Mouse (Mus musculus): ENCODE results near the gene Ddn.

Gene Ddn

DNA sequence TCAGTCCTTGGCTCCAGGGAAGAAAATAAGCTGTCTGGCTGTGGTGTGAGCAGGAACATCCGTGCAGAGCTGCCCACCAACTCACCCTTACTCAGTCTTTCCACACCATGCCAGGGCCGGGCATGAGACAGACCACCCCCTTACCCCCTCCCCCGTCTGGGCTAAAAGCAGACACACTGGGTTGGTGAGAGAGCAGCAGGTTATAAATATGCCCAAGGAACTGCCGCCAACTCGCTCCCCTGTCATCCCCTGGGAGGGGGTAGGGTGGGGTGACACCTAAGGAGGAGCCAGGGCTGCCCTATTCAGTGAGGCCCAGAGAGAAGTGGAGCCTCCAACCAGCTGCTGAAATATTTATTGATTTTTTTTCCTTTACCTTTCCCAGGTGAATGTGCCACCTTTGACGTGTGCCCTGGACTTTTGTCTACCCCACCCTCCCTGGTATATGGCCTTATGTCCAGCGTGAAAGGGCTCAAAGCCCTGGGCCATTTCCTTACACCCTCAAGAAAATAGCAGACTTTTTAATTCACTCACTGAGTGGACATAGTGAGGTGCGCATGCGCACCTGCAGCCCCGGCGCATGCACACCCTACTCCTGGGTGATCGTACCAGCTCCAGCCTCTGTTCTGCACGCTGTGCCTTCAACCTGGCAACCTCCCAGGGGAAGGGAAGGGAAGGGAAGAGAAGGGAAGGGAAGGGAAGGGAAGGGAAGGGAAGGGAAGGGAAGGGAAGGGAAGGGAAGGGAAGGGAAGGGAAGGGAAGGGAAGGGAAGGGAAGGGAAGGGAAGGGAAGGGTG, 12.3 kb downstream of the Ddn start:
- DNase-seq (ENCODE audit: low spot score), result no peak

DNA sequence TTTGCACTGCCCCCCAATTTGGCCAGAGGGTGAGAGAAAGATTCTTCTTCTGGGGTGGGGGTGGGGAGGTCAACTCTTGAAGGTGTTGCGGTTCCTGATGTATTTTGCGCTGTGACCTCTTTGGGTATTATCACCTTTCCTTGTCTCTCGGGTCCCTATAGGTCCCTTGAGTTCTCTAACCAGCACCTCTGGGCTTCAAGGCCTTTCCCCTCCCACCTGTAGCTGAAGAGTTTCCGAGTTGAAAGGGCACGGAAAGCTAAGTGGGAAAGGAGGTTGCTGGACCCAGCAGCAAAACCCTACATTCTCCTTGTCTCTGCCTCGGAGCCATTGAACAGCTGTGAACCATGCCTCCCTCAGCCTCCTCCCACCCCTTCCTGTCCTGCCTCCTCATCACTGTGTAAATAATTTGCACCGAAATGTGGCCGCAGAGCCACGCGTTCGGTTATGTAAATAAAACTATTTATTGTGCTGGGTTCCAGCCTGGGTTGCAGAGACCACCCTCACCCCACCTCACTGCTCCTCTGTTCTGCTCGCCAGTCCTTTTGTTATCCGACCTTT, 16.1 kb downstream of the Ddn start:
- no peak for DNase-seq (ENCODE audit: low spot score)

DNA sequence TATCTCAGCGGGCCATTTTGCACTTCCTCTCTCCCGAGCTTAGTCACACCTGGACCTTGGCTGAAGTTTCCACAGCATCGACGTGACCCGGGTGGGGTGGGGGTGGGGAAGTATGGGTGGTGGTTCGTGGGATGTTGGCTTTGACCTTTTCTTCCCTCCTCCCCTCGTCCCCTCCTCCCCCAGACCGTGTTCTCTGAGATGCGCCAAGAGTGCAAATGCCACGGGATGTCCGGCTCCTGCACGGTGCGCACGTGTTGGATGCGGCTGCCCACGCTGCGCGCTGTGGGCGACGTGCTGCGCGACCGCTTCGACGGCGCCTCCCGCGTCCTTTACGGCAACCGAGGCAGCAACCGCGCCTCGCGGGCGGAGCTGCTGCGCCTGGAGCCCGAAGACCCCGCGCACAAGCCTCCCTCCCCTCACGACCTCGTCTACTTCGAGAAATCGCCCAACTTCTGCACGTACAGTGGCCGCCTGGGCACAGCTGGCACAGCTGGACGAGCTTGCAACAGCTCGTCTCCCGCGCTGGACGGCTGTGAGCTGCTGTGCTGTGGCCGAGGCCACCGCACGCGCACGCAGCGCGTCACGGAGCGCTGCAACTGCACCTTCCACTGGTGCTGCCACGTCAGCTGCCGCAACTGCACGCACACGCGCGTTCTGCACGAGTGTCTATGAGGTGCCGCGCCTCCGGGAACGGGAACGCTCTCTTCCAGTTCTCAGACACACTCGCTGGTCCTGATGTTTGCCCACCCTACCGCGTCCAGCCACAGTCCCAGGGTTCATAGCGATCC, 16.9 kb downstream of the Ddn start:
- no peak for DNase-seq (ENCODE audit: low spot score)

DNA sequence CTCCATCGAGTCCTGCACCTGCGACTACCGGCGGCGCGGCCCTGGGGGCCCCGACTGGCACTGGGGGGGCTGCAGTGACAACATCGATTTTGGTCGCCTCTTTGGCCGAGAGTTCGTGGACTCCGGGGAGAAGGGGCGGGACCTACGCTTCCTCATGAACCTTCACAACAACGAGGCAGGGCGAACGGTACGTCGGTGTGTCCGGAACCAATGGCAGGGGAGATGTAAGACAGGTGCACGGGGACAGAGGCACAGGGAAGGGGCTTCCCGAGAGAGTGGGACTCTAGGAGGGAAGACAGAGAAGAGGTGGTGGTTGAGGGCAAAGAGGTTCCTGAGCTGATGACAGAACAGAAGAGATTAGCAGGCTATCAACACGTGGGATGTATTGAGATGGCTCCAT, 17.5 kb downstream of the Ddn start:
- no peak for DNase-seq (ENCODE audit: low spot score)

DNA sequence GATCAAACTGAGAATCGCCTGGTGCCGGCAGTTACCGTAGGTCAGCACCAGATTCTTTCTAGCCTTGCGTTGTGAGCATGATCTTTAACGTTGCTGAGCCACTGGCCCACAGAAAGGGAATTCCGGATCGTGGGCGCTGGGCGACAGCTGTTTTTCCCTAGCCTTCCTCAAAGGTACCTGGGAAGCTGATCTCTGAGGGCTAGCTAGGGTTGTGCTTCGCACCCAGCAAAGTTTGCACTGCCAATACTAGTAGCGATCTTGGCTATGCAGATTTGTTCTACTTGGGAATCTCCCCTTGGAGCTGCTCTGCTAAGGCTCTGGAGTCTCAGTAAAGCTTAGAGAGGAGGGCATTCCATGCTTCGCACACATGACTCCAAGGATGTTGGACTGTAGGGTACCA, 18.1 kb downstream of the Ddn start:
- DNase-seq (ENCODE audit: low spot score), result no peak

DNA sequence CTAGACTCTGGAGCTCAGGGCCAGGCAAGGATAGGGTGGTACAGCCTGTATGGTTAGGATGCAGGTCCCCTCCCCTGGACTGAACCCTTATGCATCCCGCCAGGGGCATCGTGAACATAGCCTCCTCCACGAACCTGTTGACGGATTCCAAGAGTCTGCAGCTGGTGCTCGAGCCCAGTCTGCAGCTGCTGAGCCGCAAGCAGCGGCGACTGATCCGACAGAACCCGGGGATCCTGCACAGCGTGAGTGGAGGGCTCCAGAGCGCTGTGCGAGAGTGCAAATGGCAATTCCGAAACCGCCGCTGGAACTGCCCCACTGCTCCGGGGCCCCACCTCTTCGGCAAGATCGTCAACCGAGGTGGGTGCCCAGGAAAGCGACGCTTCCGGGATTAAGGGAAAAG, 18.5 kb downstream of the Ddn start:
- DNase-seq (ENCODE audit: low spot score), result no peak

DNA sequence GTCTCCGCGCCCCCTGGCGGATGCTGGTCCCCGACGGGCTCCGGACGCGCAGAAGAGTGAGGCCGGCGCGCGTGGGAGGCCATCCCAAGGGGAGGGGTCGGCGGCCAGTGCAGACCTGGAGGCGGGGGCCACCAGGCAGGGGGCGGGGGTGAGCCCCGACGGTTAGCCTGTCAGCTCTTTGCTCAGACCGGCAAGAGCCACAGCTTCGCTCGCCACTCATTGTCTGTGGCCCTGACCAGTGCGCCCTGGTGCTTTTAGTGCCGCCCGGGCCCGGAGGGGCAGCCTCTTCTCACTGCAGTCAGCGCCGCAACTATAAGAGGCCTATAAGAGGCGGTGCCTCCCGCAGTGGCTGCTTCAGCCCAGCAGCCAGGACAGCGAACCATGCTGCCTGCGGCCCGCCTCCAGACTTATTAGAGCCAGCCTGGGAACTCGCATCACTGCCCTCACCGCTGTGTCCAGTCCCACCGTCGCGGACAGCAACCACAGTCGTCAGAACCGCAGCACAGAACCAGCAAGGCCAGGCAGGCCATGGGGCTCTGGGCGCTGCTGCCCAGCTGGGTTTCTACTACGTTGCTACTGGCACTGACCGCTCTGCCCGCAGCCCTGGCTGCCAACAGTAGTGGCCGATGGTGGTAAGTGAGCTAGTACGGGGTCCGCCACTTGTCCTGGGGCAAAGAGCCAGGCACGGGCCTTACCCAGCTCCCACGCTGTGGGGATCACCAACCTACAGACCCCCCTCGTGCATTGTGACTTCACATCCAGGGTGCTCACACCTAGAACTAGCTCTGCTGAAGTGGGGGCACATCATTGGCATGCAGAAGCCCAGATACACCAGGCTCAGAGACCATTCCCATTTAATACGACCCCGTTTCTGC, 19.4 kb downstream of the Ddn start, which contains the start of gene Wnt1:
Gene Wnt1 (plus strand): TSS at position 197 of the 875 bp plus-strand sequence.
- DNase-seq (ENCODE audit: low spot score), result no peak

DNA sequence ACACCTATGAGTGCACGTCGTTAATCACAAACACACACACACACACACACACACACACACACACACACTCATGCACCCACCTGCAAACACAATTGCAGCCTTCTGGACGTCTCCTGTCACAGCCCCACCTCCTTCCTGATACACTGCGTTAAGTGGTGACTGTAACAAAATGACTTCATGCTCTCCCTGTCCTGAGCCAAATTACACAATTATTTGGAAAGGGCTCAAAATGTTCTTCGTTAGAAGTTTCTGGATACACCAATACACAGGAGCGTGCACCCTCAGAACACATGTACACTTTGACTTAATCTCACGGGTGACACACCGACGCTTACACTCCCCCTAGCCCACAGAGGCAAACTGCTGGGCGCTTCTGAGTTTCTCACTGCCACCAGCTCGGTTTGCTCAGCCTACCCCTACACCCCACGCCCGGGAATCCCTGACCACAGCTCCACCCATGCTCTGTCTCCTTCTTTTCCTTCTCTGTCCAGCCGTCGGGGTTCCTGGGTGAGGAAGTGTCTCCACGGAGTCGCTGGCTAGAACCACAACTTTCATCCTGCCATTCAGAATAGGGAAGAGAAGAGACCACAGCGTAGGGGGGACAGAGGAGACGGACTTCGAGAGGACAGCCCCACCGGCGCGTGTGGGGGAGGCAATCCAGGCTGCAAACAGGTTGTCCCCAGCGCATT, 20.2 kb downstream of the Ddn start:
- DNase-seq (ENCODE audit: low spot score), result no peak

DNA sequence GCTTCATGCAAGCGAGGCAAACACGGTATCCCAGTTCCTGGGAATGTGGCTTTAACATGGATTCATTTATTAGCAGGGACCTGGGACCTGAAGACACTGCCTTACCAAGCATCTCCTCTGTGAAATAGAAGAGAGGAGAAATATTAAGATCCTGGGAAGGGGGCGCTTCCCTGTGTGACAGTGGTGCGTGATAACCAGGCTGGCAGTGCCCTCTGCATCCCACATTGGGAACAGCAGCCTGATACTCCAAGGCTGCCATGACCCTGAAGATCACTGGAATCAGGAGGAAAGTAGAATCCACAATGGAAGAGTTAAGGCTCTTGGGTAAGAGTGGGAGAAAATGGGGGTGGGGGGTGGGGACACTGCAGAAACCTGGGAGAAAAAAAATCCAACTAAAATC, 21.4 kb downstream of the Ddn start:
- no peak for DNase-seq (ENCODE audit: low spot score)

DNA sequence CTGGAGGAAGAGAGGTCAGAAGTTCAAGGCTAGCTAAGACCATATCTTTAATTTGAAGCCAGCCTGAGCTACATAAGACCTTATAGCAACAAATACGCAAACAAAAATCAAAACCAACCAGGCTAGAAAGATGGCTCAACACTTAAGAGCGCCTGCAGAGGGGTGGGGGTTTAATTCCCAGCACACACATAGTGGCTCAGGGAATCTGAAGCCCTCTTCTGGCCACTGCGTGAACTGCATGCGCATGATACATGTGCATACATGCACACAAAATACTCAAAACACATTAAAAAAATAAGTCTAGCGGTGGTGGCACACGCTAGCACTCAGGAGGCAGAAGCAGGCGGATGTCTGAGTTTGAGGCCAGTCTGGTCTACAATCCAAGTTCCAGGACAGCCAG, 23.5 kb downstream of the Ddn start:
- DNase-seq (ENCODE audit: low spot score), result no peak

DNA sequence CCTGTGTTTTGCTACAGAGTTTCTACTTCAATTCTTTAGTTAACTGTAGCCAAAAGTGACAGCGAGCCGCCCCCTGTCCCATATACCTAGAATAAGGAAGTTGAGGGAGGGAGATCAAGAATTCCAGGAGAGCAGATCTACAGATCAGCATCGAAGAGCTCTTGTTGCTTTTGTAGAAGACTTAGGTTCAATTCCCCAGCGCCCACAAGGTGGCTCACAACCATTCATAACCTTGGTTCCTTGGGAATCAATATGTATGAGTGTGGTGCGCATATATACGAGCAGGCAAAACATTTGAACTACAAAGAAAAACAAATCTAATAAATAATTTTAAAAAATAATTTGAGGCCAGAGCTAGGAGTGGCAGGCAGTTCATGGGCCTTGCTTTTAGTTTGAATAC, 28.1 kb downstream of the Ddn start:
- no peak for DNase-seq (ENCODE audit: low spot score)

DNA sequence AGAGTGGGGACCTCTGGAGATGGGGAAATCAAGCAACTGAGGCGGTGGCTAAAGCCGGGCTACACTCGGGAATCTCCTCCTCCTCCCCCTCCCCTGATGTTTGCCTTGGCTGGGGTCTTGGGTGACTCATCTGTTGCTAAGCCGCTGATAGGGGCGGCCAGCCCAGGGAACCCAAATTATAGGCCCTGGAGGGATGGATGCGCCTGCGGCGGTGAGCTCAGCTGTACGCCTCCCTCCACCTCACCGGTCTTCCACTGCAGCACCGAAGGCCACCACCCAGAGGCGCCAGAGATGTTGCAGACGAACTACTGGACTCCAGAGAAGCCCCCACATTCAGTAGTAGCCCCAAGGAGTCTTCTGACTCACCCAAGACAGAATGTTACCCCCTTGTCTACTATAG, 28.7 kb downstream of the Ddn start:
- no peak for DNase-seq (ENCODE audit: low spot score)

DNA sequence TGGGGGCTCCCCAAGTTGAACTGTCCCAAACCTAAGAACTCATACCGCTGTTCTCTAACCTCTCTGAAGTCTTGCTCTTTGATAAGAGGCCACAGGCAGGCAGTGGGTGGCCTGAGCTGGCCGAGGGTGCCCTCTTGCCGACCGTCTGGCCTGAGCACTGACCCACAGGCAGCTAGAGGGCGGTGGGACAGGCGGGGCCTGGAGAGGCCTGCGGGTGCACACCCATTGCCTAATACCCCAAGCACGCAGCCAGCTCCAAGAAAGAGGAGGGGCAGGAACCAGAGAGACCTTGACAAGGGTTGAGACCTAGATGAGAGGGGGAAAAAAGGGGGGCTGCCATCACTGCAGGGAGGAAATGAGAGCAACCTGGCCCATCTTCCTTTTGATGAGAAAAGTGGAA, 29.2 kb downstream of the Ddn start:
- no peak for DNase-seq (ENCODE audit: low spot score)

DNA sequence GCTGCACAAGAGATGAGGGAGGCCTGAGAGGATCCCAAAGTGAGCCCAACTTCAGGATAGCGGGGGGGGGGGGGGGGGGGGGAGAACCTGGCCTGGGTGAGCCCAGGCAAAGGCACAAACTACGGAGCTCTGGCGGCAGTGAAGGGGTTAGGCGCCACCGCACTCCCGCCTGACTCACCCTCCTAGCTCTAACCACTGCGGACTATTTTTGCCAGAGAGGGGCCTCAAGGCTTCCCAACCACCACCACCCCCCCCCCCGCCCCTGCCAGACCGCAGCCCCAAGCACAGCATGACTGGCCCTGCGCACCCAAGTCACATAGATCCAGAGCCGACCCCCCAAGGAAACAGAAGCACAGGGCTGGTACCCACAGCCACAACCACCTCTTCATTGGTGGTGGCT, 30.5 kb downstream of the Ddn start:
- no peak for DNase-seq (ENCODE audit: low spot score)

DNA sequence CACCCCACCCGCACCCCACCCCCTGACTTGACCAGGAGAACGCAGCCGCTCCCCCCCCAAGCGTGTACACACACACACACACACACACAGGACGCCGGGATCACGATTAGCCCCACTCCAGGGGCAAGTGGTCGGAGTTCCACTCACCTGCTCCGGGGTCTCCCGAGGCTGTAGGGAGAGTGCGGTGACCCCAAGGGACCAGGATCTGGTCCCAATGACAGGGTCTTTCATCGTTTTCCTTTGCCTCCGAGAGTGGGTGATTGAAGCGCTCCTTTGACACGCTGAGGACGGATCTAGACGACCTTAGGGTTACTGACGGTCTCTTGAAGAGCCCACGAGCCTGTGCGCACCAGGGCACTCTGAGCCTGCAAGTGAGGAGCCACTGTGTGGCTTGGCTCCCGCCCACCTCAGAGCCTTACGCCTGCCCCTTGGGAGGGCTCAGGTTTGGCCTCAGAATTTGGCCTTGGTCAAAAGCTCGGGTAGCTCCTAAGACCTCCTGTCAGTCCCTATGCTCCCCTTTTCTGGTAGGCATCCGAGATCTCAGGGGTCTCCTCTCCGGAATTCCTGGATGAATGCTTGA, 31.0 kb downstream of the Ddn start:
- DNase-seq (ENCODE audit: low spot score), result no peak

DNA sequence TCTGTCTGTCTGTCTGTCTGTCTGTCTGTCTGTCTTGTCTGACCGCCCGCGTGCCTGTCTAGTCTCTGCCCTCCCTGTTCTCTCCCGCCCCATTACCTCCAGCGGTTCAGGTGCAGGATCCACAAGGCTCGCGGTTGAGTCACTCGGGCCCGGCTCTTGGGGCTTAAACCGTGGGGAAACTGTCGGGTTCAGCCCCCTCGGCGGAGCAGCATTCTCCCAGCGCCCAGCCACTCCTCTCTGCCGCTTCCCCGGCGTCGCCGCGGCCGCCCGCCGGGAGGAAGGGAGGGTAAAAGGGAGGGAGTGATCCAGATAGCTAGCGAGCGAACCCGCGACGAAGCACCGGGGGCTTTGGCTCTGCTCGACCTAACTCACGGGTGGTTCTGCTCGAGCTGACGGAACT, 31.5 kb downstream of the Ddn start, which contains the start of gene Wnt10b:
Gene Wnt10b (minus strand): TSS at position 389 of the 400 bp plus-strand sequence.
- DNase-seq (ENCODE audit: low spot score), result no peak

DNA sequence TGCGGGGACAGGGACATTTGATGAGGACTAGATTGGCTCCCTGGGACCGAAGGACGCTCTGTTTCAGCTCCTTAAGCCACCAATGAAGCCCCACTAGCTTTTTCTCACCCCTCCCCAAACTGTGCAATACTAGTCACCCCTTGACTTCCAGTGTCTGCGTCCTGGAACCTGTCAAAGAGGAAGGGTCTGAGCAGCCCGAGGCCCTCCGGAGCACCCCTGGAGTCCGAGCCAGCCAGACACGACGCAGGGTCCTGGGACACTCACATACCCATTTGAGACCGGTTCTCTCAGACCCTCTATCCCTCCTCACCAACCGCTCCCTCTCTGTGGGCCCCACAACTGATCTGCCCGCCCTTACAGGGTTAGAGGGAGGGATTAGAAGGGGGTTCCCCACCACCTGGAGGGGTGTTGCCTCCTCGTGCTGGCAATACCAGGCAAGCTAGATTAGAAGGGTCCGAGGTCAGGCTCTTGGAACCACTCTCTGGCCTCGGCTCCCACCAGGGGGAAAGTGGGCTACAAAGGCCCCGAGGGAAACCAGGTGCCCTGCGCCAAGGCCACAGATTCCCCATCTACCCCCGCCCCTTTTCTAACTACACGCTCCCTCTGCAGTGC, 32.2 kb downstream of the Ddn start:
- DNase-seq (ENCODE audit: low spot score), result no peak

DNA sequence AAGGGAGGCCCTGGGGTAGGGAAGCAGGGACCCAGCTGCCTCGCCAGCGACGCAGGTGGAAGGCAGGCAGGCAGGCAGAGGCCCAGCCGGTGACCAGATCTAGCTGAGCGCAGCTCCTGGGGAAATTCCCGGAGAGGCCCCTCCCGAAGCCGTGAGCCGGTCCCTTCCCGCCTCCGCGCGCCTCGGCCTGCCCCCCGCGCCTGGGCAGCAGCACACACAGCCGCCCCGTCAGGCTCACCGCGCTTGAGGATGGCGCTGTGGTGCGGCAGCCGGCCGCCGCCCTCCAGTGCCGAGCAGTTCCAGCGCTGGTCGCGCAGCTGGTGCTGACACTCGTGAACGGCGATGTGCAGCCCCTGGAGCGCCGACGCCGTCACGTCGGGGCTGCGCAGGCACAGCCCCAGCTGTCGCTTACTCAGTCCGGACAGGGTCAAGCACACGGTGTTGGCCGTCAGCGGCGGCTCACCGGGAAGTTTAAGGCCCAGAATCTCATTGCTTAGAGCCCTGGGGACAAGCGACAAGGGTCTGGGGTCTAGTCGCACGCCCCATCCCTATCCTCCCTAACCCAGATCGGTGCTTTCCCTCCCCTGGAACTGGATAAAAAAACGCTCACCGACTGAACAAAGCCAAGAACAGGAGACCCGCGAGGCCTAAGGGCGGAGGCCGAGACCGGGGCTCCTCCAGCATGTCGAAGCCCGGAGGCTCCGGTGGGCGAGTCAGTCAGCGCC, 32.8 kb downstream of the Ddn start:
- no peak for DNase-seq (ENCODE audit: low spot score)

DNA sequence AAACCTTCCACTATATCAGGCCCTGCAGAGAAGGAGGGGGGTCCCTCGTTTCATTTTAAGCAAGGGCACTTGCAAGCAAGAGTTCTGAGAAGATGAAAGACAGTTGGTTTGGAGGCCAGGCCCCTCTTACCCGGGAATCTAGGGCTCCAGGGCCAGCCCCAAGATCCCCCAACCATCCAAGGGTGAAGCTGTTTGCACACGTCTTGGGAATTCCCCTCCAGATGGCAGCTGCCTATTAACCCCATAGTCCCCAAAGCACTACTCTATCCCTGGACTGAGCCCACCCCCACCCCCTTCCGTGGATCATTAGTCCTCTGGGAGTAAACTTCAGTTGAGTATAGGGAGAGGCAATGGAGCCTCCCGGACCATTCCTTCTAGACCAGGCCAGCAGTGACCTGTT, 33.8 kb downstream of the Ddn start:
- no peak for DNase-seq (ENCODE audit: low spot score)

DNA sequence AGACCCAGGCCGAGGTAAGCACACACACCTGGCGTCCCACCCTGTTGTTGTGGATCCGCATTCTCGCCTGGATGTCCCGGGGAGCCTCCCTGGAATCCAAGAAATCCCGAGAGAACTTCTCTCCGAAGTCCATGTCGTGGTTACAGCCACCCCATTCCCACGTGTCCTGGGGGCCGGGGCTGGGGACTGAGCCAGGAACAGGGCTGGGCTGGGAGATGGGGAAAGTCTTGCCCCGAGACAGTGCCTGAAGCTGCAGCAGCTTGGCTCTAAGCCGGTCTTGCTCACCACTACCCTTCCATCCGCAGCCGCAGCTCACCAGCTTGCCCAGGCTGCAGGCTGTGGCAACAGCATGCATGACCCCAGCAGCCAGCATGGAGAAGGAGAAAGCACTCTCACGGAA, 35.2 kb downstream of the Ddn start:
- DNase-seq (ENCODE audit: low spot score), result no peak

All from left cerebral cortex, adult 11 months (tissue).